Mouse (Mus musculus) liver, postnatal 0 days (tissue): ENCODE data around the gene Pax7.

Source experiments
- CTCF ChIP-seq: sonication (generic); IDR thresholded peaks from 2 replicates; pipeline ENCODE4 v1.5.1; 2016; ENCODE audit warnings: antibody characterized with exemption, low read depth
- EP300 ChIP-seq: IDR thresholded peaks from 2 replicates; pipeline ENCODE4 v1.6.1; 2016; ENCODE audit warnings: antibody characterized with exemption, low read depth, mild to moderate bottlenecking

DNA sequence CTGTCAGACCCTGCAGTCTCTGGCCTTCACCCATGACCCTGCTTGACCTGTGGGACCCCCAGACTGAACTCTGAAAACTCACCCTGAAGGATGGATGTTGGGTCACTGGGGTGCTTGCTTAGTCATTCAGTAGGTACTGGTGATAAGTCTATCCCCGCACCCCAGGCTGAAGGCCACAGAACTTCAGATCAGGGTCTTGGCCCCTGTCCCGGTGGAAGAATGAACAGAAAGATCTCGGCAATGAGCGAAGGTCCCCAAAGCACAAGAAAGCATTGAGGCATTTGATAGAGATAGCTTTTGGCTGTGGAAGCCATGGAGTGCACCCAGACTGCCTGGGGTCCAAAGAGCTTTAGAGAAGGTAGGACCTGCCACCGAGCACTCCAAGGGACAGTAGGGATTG is 82.4 kb downstream of the Pax7 start:
- TF ChIP-seq CTCF (no peak), EP300 (no peak)
